7 mouse cellular contexts compared by ENCODE assay signal in the genomic region with DNA sequence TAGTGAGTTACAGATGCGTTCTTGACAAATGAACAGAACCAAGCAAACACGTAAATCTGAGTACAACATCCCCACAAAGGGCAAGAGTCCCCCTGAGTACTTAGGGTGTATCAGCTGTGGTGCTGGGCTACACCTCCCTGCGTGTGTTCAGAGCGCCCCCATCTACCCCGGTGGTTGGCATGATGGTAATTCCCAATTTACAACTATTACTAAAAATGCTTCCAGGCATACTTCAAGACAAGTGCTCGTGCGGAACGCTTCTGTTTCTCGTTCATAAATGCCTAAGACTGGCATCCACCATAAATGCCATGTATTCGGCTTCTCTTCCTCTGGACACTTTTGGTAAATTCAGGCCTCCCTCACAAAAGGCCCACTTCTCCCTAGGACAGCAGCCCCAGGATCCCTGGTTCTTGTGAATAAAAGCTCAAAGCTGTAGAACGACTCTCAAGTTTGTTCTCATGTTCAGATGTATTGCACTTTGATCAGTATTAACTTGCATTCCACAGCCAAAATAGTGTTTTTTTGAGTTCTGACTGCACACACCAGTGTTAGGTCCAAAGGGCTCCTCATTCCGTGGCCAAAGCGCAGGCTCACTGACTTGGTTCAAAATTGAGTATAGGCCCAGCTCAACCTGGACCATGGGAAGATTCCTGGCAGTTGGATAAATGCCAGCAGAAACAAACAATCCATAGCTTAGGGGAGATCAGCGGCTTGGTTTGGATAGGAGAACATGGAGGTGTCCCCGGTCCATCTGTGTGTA. TPM values are rescaled to one million over a fixed set of nuclear protein-coding genes. Genes with fewer than 3 reads are reported as not detected.
DNase-seq lines count a peak whose midpoint lies in the region; ATAC-seq and TF ChIP-seq lines count a peak whose summit lies in the region.

No protein-coding gene starts in this region.

- H3K4me3 ChIP-seq in ES-E14 (ENCODE audit: insufficient read depth in 1 of 2, low read depth in 1 of 2, low read length in 2 of 2, poor library complexity in 1 of 2, severe bottlenecking in 1 of 2) = peak overlapping the region; percentile 69 to 70
- H3K4me3 ChIP-seq in bone marrow macrophage, adult 2 months (ENCODE audit: insufficient read depth, low read length) = peak overlapping the region; percentile 93
- H3K4me3 ChIP-seq in limb, embryonic 12.5 days (replicated peaks) = peak overlapping the region; percentile 62
- peak overlapping the region; percentile 44 for H3K4me3 ChIP-seq in midbrain, embryonic 11.5 days (ENCODE audit: low read depth, low read length)
- H3K4me3 ChIP-seq in small intestine, adult 2 months (ENCODE audit: low read depth, low read length) = peak overlapping the region; percentile 78

- no peak for DNase-seq in ES-E14 (ENCODE audit: low read depth, low spot score)
- peak; percentile 11 for DNase-seq in gastrocnemius, postnatal 25 days
- peak; percentile 91 for DNase-seq in midbrain, embryonic 11.5 days (ENCODE audit: low spot score, missing footprints)

- ATAC-seq in inflammation-experienced regulatory T-cells, adult 6 months = peak; percentile 66
- ATAC-seq in limb, embryonic 12.5 days (ENCODE audit: insufficient number of reproducible peaks, insufficient read depth, low FRiP score, low TSS enrichment, low read depth) = peak; percentile 58; the same call in 1 of the 2 replicates
- peak; percentile 65; the same call in 1 of the 2 replicates for ATAC-seq in midbrain, embryonic 11.5 days (ENCODE audit: low FRiP score)

- H3K36me3 ChIP-seq in ES-E14 (ENCODE audit: control insufficient read depth, insufficient read depth, low read length, poor library complexity, severe bottlenecking) = peaks cover 2% of the 10 kb centered on the region
- peaks cover 20% of the 10 kb centered on the region for H3K36me3 ChIP-seq in limb, embryonic 12.5 days
- peaks cover 3% of the 10 kb centered on the region; the same call in 1 of the 2 replicates for H3K36me3 ChIP-seq in midbrain, embryonic 11.5 days (ENCODE audit: control insufficient read depth, insufficient read depth, low read length)
- H3K36me3 ChIP-seq in small intestine, adult 2 months (ENCODE audit: control insufficient read depth, insufficient read depth, low read length) = 0 out of 2 replicates have a peak, but pooled peaks cover 1% of the 10 kb centered on the region

- TF ChIP-seq POLR2A in bone marrow macrophage, adult 2 months (IDR thresholded peaks at IDR 0.05; ENCODE audit: borderline replicate concordance, low read depth, low read length) = no peak
- TF ChIP-seq POLR2A in small intestine, adult 2 months (IDR thresholded peaks at IDR 0.05; ENCODE audit: low read depth, low read length) = no peak

- in situ Hi-C loops in ES-E14 (cut with MboI; ENCODE audit: low sequenced_read_pairs in 2 of 2, unreplicated experiment in 2 of 2) = no loop called here

- 40% methylated on average over 15 of the region's 15 CpGs for WGBS in limb, embryonic 12.5 days
- 50% methylated on average over 15 of the region's 15 CpGs for WGBS in midbrain, embryonic 11.5 days
- WGBS in small intestine, adult 2 months = 26% methylated on average over 15 of the region's 15 CpGs

- H3K4me1 ChIP-seq in ES-E14 (ENCODE audit: control insufficient read depth in 2 of 2, insufficient read depth in 2 of 2, low read length in 2 of 2, poor library complexity in 1 of 2) = peaks cover 0 to 7% of the 10 kb centered on the region in 2 experiments; a peak in 2 of 4 replicates
- peaks cover 5% of the 10 kb centered on the region; the same call in 1 of the 2 replicates for H3K4me1 ChIP-seq in bone marrow macrophage, adult 2 months (ENCODE audit: control insufficient read depth, insufficient read depth, low read length)
- H3K4me1 ChIP-seq in limb, embryonic 12.5 days (replicated peaks) = no peaks in the 10 kb centered on the region
- 0 out of 2 replicates have a peak, but pooled peaks cover 2% of the 10 kb centered on the region for H3K4me1 ChIP-seq in midbrain, embryonic 11.5 days (ENCODE audit: control insufficient read depth, insufficient read depth, low read length)
- peaks cover 3% of the 10 kb centered on the region; the same call in 1 of the 2 replicates for H3K4me1 ChIP-seq in small intestine, adult 2 months (ENCODE audit: control insufficient read depth, insufficient read depth, insufficient read length, low read length)

- H3K27ac ChIP-seq in ES-E14 (ENCODE audit: insufficient read depth, low read depth, low read length, poor library complexity, severe bottlenecking) = no peak overlapping the region
- H3K27ac ChIP-seq in bone marrow macrophage, adult 2 months (ENCODE audit: insufficient read depth, low read depth, low read length) = peak overlapping the region; percentile 55
- peak overlapping the region; percentile 64; the same call in 1 of the 2 replicates for H3K27ac ChIP-seq in limb, embryonic 12.5 days
- no peak overlapping the region for H3K27ac ChIP-seq in midbrain, embryonic 11.5 days (ENCODE audit: low read depth, low read length)
- H3K27ac ChIP-seq in small intestine, adult 2 months (ENCODE audit: insufficient read depth, low read depth, low read length) = peak overlapping the region; percentile 82

- H3K4me2 ChIP-seq in limb, embryonic 12.5 days = peak overlapping the region; percentile 78
- peak overlapping the region; percentile 78 for H3K4me2 ChIP-seq in midbrain, embryonic 11.5 days

- H3K9ac ChIP-seq in ES-E14 (ENCODE audit: insufficient read depth, low read depth, low read length, poor library complexity, severe bottlenecking) = peak overlapping the region; percentile 81; the same call in 1 of the 2 replicates
- H3K9ac ChIP-seq in limb, embryonic 12.5 days (replicated peaks) = peak overlapping the region; percentile 74
- peak overlapping the region; percentile 60; the same call in 1 of the 2 replicates for H3K9ac ChIP-seq in midbrain, embryonic 11.5 days (ENCODE audit: low read length)

- peak; percentile 60 for TF ChIP-seq CTCF in bone marrow macrophage, adult 2 months (IDR thresholded peaks at IDR 0.05; ENCODE audit: low read depth, low read length)
- peak; percentile 54; the same call in 1 of the 2 replicates for TF ChIP-seq CTCF in small intestine, adult 2 months (IDR thresholded peaks at IDR 0.05; ENCODE audit: extremely low read depth, insufficient read length, insufficient replicate concordance, low read depth, low read length)

- no peaks in the 10 kb centered on the region for H3K27me3 ChIP-seq in limb, embryonic 12.5 days
- H3K27me3 ChIP-seq in midbrain, embryonic 11.5 days (ENCODE audit: control insufficient read depth, insufficient read depth, low read length) = no peaks in the 10 kb centered on the region
- no peaks in the 10 kb centered on the region for H3K27me3 ChIP-seq in small intestine, adult 2 months (ENCODE audit: control insufficient read depth, insufficient read depth, low read length)

- H3K9me3 ChIP-seq in ES-E14 (ENCODE audit: control insufficient read depth, insufficient read depth, low read depth, low read length) = no peaks in the 10 kb centered on the region
- H3K9me3 ChIP-seq in limb, embryonic 12.5 days = no peaks in the 10 kb centered on the region
- no peaks in the 10 kb centered on the region for H3K9me3 ChIP-seq in midbrain, embryonic 11.5 days (ENCODE audit: control insufficient read depth, low read length)

TF ChIP-seq in ES-E14, 5 proteins besides CTCF, POLR2A, EP300 and RAD21 (continues in another document):
- TF ChIP-seq MAFK (IDR thresholded peaks at IDR 0.05; ENCODE audit: insufficient read depth, low read depth, low read length) = no peak
- no peak for TF ChIP-seq HCFC1 (IDR thresholded peaks at IDR 0.05; ENCODE audit: borderline replicate concordance, insufficient read depth, low read length)
- no peak for TF ChIP-seq ZC3H11A (IDR thresholded peaks at IDR 0.05; ENCODE audit: borderline replicate concordance, low read depth, low read length)
- TF ChIP-seq ZNF384 (IDR thresholded peaks at IDR 0.05; ENCODE audit: low read depth, low read length) = no peak

RNA-seq across cellular contexts. Expression of gene Slc35d2, which starts 0.6 kb away (rescaled TPM):
- total RNA-seq in ES-E14 (2012; rRNA removed) = 7.1 and 9.4 TPM in 2 replicates
- polyA plus RNA-seq in bone marrow macrophage, adult 2 months (2012; ENCODE audit: insufficient read depth, insufficient read length, missing spikeins) = 11.5 and 14.6 TPM in 2 replicates
- under 1 TPM; 0.72 to 0.88 TPM for total RNA-seq in gastrocnemius, postnatal 25 days (2021)
- polyA plus RNA-seq in inflammation-experienced regulatory T-cells, adult 6 months (2017; shearing (Covaris generic)) = 10 to 100 TPM; 42.2 to 65.3 (median 46.6) TPM
- 4.3 and 4.5 TPM in 2 replicates for polyA plus RNA-seq in limb, embryonic 12.5 days (2016; fragmentation: Nextera tagmentation; extraction: Ambion mirVana)
- polyA plus RNA-seq in midbrain, embryonic 11.5 days (2014; fragmentation: Nextera tagmentation; extraction: Ambion mirVana) = 2.9 and 5.0 TPM in 2 replicates
- 3.9 and 7.1 TPM in 2 replicates for polyA plus RNA-seq in small intestine, adult 2 months (2012; rRNA removed)

RNA-seq across cellular contexts. Expression of gene Zfp367, which starts 23.2 kb away (rescaled TPM):
- 18.0 and 24.8 TPM in 2 replicates for total RNA-seq in ES-E14 (2012; rRNA removed)
- polyA plus RNA-seq in bone marrow macrophage, adult 2 months (2012; ENCODE audit: insufficient read depth, insufficient read length, missing spikeins) = 16.9 and 22.9 TPM in 2 replicates
- total RNA-seq in gastrocnemius, postnatal 25 days (2021) = 10 to 100 TPM; 17.5 to 18.6 TPM
- polyA plus RNA-seq in inflammation-experienced regulatory T-cells, adult 6 months (2017; shearing (Covaris generic)) = 10 to 100 TPM; 11.3 to 16.4 (median 12.4) TPM
- polyA plus RNA-seq in limb, embryonic 12.5 days (2016; fragmentation: Nextera tagmentation; extraction: Ambion mirVana) = 17.4 and 19.5 TPM in 2 replicates
- polyA plus RNA-seq in midbrain, embryonic 11.5 days (2014; fragmentation: Nextera tagmentation; extraction: Ambion mirVana) = 25.6 and 25.7 TPM in 2 replicates
- 1.8 and 3.0 TPM in 2 replicates for polyA plus RNA-seq in small intestine, adult 2 months (2012; rRNA removed)

RNA-seq across cellular contexts. Expression of gene Habp4, which starts 31.8 kb away (rescaled TPM):
- 4.3 and 5.3 TPM in 2 replicates for total RNA-seq in ES-E14 (2012; rRNA removed)
- 17.6 and 20.9 TPM in 2 replicates for polyA plus RNA-seq in bone marrow macrophage, adult 2 months (2012; ENCODE audit: insufficient read depth, insufficient read length, missing spikeins)
- 10 to 100 TPM; 24.6 to 25.2 TPM for total RNA-seq in gastrocnemius, postnatal 25 days (2021)
- 1 to 10 TPM; 3.9 to 5.7 (median 5.3) TPM for polyA plus RNA-seq in inflammation-experienced regulatory T-cells, adult 6 months (2017; shearing (Covaris generic))
- polyA plus RNA-seq in limb, embryonic 12.5 days (2016; fragmentation: Nextera tagmentation; extraction: Ambion mirVana) = 30.9 and 31.6 TPM in 2 replicates
- 23.1 and 23.4 TPM in 2 replicates for polyA plus RNA-seq in midbrain, embryonic 11.5 days (2014; fragmentation: Nextera tagmentation; extraction: Ambion mirVana)
- polyA plus RNA-seq in small intestine, adult 2 months (2012; rRNA removed) = 6.5 and 8.7 TPM in 2 replicates

RNA-seq across cellular contexts. Expression of gene Hsd17b3, which starts 40.8 kb away (rescaled TPM):
- total RNA-seq in ES-E14 (2012; rRNA removed) = 0.36 TPM in 1 of 2 replicates, not detected in the other
- not detected in 2 replicates for polyA plus RNA-seq in bone marrow macrophage, adult 2 months (2012; ENCODE audit: insufficient read depth, insufficient read length, missing spikeins)
- not detected for total RNA-seq in gastrocnemius, postnatal 25 days (2021)
- not detected for polyA plus RNA-seq in inflammation-experienced regulatory T-cells, adult 6 months (2017; shearing (Covaris generic))
- not detected in 2 replicates for polyA plus RNA-seq in limb, embryonic 12.5 days (2016; fragmentation: Nextera tagmentation; extraction: Ambion mirVana)
- not detected in 2 replicates for polyA plus RNA-seq in midbrain, embryonic 11.5 days (2014; fragmentation: Nextera tagmentation; extraction: Ambion mirVana)
- polyA plus RNA-seq in small intestine, adult 2 months (2012; rRNA removed) = not detected in 2 replicates

Comparison
In these comparisons a context has a peak if more than half of its experiments do, and no peak if none do; other contexts are left out.
1. H3K27ac ChIP-seq: peak in bone marrow macrophage, adult 2 months (single experiment), limb, embryonic 12.5 days (single experiment) and small intestine, adult 2 months (single experiment); none in ES-E14 (single experiment) and midbrain, embryonic 11.5 days (single experiment).
2. Peak in every context shown above with its lines, with median percentiles within 50 percentile points of each other: H3K4me3 ChIP-seq, H3K9ac ChIP-seq and ATAC-seq.